Mouse (Mus musculus) lung, postnatal 14 days (tissue): Measurements from ENCODE around the gene 1700011L22Rik.

Experiments used
- DNase-seq: peaks from one replicate; pipeline ENCODE4 v3.0.0; 2021

The 1700011L22Rik gene

DNA sequence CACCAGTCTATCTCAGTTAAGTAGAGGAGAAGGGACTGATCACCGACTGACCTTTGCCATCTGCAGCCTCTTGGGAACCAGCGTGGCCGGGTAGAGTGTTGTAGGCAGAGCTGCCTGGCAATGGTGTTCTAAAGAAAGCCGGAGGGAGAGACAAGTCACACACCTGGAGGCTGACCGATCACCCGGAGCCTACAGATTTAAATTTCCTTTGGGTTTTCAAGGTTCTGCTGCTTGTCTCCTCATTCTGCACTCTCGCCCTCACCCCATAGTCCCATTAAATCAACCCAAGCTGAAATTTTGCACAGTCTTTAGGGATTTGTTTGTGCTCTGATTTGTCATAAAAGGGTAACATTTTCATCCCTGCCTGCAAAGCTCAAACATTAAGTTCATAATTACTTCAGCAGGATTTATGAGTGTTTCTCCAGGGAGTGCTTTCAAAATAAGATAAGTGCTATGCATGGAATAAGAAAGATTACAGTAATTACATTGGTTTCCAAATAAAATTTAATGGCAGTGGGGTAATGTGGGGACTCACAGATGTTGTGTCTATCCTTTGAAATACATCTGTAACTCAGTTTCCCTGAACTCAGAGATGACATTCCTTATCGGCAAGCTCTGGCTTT is 19.0 kb downstream of the 1700011L22Rik start:
- no peak for DNase-seq

DNA sequence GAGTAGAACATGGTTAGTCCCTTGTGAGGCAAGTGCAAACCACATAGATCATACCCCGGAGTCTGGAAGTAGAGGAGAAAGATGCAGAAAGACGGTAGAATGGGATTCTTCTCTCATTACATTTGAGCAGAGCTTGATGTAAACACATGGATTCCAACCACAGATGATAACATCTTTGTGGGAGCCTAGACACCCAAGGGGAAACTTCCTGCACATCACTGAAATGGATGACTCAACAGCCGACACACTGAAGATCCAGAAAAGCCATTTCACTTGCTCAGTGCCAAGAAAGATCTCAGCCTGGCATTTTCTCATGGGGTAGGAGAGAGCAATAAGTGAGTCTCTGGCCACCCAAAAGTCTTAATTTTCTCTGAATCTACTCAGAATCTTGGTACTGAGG is 20.5 kb downstream of the 1700011L22Rik start:
- DNase-seq: no peak

DNA sequence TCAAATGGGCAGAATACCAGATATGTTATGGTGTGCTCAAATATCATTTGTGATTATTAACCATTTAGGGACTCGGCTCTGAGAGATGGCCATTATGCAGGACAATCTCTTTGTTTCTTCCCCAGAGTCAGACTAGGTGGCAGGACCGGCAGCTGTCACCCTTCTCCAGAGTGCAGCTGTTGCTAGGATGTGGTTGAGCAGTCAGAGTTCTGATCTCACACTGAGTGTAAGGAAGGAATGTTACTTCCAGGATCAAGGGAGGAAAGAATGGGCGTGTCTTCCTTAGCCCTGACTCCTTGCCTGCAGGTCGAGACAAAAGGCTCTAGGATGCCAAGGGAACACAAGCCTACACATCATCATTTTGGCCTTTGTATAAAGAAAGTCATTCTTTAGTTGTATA is 21.2 kb downstream of the 1700011L22Rik start:
- DNase-seq: no peak

DNA sequence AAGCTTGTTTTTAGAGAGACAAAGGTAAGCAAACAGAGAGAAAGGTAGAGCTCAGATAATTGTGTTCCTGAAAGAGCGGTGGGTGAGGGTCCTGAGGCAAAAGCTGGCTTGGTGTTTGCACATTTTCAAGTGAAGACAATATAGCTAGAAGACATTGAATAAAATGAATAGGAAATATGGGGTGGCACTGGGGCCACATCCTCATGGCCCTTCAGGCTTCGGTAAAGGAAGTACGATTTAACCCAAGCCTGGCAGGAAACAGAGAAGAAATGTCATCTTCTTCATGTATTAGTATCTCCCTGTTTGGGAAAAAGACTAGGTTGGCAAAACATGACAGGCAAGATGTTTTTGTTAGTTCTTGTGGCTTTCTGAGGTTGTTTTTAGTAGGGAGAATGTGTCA is 22.3 kb downstream of the 1700011L22Rik start:
- no peak for DNase-seq

DNA sequence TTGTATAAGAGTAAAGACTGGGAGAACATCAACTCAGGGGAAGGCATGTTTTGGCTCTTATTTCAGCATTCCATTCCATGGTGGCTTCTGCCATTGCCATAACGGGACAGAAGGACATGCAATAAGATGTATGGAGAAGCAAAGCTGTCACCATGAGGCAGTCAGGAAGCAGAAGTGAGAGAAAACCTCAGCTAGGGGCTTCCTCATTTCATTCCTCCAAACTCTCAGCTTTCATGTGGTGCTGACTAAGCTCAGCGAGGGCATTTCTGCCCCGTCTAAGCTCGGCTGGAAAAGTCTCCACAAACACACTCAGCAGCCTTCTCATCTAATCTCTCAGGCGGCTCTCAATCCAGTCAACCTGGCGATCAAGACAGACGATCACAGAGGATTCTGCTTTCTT is 22.8 kb downstream of the 1700011L22Rik start:
- no peak for DNase-seq

DNA sequence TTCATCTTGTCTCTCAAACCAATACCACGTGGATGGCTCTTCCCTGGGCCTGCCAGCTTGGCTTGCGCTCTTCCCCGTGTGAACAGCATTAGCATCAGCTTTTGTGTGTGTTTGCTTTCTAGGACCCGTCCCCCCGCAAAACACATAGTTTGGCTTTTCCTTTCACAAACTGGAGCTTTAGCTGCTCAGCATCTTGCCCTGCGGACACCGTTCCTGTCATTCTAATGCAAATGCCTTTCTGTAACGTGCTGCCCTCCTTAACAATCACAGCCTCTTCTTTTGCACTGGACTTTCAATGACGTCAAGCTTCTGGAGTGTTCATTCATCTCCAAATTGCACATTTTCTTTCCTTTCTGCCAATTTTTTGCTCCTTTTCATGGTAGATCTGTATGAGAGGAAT is 24.0 kb downstream of the 1700011L22Rik start:
- no peak for DNase-seq

DNA sequence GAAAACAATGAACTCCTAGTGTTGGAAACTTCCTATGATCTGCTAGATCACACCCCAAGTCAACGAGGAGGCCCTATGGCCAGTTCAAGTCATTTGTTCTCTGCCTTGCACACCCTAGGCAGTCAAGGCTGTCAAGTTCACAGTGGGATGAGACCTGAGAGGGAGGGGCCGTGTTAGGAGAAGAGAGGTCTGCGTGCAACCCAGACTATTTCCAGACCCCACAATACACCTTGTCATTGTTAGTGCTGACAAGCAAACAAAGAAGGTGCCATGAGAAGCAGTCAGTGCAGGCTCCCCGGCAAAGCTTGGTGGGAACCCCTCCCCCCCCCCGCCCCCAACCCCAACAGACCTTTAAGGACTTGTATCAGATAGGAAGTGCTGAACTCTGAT is 25.6 kb downstream of the 1700011L22Rik start:
- DNase-seq: no peak

DNA sequence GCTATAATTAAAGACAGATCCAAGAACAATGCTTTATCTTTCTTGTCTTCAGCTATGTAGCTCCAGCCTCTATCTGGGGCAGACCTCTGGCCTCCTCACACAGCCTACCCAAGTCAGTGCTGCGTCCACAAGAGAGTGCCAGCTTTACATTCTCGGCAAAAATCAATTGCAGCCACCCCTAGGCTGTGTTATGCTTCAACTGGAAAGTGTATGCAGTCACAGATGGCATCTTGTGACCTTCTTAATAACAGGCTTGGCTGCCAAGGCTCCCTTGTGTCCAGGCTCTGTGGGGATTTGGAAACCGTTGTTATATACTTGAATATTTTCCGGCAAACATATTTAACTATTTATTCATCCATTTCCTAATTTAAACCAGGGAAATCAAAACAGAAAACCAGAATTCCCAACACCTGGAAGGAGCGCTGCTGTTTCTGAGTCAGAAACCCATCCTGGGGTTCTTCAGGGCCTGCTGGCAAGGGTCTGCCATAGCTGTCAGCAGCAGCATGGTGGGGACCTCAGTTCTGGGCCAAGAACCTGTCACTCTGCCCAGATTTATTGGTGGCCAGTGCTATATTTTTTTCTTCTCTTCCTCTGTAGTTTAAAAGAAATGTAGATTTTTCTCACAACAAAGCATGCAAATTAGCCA is 26.1 kb downstream of the 1700011L22Rik start:
- no peak for DNase-seq

DNA sequence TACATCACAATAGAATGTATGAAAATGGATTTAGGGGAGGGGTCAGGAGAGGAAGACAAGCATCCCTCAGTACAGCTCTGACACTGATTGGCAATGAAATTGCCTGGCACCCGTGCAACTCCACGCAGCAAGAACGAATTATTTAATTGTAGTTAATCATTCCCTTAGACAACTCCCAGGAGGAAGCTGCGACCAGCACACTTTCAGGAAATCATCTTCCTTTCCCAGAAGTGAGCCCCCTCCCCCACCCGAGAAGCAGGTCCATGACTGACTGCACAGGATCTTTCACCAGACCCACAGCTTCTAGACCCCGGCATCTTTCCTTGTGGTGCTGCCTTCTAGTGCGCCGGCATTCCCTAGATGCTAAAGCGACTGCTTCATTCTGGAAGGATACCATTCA is 36.7 kb downstream of the 1700011L22Rik start:
- no peak for DNase-seq

DNA sequence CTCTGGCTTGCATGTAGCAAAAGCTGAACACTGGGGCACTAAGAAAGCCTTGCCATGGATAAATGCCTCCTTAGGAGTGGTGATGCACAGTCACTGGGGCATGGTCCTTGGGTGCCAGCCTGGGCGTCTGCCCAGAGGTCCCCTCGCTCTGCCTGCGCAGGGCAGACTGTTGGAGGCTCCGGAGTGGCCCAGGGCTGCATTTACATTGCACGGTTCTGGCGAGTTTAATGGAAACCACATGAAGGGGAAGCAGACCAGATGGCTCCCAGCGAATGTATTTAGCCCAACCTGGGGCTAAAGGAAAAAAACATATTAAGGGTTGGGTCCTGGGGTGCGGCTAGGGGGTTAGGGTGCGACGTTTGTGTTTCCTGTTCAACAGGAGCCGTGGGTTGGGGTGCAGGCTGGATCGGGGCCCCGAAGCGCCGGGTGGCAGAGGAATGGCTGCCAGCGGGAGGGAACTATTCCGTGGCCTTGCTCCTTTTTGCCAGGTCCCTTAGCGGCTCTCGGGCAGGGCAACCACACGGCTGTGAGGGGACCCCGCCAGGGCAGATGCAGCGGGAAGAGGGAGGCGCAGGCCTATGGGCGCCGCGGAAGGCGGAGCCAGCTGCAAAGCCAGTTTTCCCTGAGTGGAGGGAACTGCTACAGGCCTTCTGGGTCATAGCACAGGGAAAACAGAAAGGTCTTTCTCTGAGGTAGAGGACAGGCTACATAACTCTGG is 38.6 kb downstream of the 1700011L22Rik start:
- DNase-seq: peak; percentile 36

DNA sequence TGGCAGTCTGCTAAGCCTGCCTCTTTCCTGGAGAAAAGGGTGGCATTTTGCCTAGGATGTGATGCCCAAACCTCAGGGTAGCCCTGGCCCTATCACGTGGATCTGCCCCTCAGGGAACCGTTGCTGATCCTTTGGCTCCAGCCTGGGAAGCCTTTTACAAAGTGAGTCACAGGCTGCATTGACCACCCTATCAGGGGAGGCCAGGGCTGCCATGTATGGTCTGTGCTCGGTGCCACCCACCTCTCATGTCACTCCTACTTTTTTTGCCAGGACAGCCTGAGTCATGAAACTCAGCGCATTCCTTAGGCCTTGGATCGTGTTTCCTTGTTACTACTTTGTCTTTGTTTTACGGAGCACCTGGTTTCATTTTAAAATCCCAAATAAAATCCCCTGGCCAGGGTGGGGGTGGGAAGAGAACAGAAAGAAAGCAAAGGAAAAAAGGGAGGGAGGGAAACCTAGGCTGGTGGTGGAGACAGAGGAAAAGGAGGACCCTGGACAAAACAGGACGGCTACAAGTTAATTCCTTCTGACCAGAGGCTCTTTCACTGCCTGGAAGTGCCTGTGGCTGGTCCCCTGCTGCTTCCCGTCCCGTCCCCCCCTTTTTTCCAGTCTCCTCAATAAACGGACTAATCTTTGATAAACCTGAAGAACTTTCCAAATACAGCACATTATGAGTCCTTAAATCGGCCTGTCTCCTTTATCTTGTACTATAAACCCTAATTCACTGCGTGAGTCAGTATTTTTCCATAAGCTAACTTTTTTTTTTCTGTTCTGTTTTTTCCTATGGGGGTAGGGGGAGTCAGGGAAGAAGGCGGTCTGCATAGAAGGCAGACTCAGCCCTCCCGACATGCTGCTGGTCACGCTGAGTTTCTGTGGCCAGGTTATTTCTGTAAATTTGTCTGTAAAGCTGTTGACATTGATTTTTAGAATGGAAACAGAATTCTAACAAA is 39.4 kb downstream of the 1700011L22Rik start:
- peak; percentile 11 for DNase-seq

DNA sequence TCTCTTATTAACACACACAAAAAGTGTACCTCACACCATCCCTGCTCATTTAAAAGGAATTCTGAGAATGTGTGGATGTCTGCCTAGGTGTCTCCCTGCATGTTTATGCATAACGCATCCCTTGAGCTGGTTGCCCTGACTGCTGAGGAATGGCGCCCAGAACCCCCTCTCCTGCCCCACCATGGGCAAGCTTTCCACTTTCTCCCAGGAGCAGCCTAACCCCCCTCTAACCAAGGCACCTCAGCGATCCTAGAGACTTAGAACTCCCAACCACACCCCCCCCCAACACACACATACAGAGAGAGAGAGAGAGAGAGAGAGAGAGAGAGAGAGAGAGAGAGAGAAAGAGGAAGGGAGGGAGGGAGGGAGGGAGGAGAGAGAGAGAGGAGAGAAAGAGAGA is 40.2 kb downstream of the 1700011L22Rik start:
- no peak for DNase-seq

DNA sequence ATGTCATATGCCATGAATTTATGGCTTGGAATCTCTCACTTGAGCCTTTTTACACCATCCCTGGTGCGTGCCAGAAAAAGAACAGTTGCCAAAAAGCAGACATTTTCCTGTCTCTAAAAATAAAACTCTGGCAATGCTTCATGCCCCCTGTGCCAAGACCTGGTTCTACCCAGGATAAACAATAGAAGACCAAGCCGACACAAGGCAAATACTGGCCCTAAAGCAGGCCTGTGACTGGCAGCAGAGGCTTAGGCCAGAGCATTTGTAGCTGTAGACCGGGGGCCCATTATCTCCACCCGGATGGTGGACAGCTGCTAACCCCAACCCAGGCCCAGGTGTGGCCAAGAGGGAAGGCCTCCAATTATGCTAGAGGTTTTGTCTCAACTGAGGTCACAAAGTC is 41.5 kb downstream of the 1700011L22Rik start:
- peak; percentile 10 for DNase-seq

DNA sequence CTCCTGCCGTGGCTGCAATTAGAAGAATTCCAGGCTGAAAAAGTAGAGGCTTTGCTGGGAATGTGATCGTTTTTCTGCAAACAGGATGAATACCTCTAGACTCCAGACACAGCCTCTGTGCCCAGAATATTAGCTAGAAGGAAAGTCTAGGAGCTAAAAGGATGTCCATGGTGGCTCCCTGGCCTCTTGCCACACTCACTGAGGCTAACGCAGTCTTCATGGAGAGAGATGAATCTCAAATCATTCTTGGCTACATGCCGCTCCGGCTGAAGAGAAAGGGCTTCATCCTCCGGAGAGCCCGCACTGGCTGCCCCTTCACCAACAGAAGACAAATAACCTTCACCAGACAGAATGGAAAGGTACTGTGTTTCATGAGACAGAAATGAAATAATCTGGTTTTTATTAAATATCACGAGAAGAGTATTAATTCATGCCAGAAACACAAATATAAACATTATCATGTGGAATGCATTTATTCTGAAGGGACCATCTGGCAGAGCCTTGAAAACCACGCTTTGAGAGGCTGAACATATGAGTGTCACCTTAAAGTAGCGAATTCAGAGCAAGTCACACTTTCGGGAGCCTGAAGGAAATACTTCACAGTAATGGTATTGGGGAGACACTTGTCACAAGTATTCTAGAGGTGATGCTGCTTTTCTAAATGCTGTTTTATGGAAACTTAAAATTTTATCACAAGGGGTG is 46.8 kb downstream of the 1700011L22Rik start:
- peak; percentile 5 for DNase-seq

DNA sequence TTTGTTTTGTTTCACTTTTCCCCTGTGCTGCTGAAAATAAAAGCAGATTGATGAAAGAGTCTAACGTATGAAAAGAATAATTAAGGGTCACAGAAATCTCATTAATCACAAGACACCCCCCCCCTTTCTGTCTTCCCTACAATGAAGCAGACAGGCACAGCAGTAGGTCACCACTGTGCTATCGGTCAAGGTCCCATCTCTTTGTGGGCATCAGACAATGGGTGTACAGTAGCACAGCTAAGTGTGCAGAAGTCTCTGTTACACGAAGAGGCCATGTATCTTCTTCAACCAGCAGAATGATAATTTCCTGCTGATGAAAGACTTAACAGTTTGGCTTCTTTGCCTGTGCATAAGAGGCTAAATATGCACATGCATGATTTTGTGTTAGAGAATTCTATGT is 49.7 kb downstream of the 1700011L22Rik start:
- DNase-seq: no peak

DNA sequence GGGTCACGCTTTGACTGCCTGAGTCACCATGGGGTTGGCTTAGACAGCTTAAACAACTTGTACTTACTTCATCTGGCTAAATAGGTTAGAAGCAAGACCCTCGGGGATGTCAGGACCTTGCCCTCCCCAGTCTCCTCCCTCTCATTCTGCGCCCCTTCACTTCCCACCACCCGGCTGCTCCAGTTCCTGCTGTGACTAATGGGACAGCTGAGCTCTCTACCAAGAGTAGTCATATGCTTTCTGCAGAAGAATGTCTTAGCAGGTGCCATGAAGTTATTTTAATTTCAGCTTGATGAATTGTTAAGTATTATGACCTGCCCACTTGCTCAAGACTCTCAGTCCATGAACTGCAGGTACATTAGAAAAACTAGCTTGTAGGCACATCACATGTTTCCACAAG is 51.9 kb downstream of the 1700011L22Rik start:
- DNase-seq: no peak

DNA sequence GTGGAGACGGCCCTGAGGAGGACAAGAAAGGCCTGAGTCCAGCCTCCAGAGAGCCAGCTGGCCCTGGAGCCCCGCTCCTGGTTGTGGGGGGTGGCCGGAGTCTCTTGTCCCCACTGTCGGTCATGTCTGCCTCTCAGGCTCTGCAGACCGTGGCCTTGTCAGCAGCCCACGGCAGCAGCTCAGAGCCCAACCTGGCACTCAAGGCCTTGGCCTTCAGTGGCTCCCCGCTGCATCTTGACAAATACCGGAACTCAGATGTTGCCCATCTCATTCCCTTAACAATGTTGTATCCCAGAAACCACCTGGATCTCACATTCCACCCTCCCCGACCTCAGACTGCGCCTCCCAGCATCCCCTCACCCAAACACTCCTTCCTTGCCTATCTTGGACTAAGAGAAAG is 58.3 kb downstream of the 1700011L22Rik start:
- no peak for DNase-seq

DNA sequence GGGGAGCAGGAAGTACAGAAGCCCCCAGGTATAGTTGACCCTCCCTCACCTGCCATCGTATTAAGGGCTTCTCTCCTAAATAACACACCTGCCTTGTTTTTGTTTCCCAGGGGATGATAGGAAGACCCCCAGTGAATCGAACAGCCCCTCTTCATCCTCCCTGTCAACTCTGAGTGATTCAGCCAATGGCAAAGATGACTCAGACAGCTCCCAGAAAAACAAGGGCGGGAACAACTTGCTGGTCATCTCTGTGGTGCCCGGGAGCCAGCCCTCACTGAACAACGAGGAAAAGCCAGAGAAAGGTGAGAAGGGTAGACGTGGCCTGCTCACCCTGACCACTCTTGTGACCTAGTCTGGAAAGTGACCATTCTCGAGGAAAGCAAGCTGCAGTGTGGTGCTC is 62.9 kb downstream of the 1700011L22Rik start:
- DNase-seq: no peak

DNA sequence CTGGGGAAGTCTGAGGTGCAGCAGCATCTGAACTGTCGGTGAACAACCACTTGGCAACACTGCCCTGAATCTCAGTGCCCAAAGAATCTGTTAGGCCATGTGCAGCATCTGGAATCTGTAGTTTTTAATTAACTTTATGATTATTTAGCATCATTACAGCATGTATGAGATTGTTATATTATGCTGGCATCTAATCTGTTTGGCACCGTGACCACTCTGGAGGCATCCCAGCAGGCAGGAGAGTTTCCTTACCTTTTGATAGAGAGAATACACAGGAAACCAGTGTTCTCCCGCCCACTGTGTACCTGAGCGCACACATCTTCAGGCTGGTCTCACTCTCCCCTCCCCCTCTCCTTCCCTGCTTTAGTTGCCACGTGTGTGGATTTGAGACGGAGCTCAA is 68.7 kb downstream of the 1700011L22Rik start:
- no peak for DNase-seq

DNA sequence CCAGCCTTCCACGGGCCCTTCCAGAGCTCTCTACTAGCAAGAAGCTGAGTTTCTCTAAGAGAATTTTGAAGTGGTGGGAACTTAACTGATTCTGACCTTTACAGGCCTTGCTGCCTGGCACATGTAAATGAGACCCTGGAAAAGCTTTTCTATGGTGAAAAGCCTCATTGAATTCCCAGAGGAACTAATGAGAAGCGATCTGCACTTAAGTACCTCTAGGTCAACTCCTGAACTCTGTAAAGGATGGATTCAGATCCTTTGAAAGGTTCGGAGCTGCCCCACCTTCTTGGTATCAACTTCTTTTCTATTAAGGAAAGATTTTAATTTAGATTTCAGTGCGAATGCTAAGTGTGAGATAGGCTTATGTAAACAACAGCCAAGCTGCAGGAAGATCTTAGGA is 72.4 kb downstream of the 1700011L22Rik start:
- no peak for DNase-seq

DNA sequence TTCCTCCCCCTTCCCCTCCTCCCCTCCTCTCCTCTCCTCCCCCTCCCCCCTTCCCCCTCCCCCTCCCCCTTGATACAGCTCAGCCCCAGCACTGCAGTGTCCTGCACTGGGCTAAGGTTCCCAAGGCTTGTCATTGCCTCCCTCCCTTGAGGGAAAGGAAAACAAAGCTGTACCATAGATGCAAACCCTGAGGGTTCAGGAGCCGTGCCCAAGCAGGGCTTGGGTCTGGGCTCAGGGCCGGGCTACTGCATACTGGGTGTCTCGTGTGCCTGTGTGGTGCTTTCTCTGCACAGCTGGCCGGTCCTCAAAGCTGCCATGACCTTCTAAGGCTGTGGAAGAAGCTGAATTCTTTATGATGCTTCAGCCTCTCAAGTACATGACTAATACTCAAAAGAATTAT is 74.8 kb downstream of the 1700011L22Rik start:
- no peak for DNase-seq

DNA sequence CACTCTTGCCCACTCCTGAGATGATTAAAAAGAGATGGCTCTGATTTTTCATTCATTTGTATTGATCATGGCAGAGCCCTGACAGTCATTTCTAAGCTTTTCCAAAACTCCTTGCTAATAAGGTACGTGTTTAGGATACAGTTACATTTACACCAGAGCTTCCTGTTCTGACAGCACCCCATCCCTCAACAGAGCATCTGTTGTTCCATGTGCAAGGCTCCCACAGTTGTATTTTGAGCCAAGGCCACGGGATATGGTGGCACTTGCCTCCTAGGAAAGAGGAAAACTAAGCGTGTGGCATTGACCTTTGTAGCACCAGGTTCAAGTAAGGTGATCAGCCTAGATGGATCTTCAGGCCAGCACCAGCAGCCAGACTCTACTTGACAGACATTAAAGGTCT is 83.1 kb downstream of the 1700011L22Rik start:
- DNase-seq: no peak

DNA sequence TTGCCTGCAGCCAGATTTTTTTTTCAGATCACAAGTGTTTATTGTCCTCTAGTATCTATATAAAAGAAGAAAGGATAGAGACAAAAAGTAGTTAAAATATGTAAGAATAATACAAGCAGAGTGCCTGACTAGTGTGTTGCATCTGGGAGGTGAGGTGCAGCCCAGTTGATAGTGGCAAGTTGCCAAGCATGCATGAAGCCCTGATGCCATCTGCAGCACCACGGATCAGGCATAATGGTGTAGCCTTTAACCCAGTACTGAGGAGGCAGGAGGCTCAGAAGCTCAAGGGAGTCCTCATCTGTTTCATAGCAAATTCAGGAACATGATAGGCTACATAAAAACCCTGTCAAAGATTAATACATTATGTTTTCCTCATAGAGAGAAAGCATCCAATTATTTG is 84.0 kb downstream of the 1700011L22Rik start:
- DNase-seq: no peak
